Mouse (Mus musculus) natural killer cell, adult 2 months (primary cell): ENCODE measurements around the gene Rgs14.

Experiments used
- DNase-seq, 2 experiments: peaks; one replicate each; pipeline ENCODE4 v3.0.0; 2022; ENCODE audit warnings: low spot score in 2 of 2

The Rgs14 gene

GRCm38 (mm10) chr13:55369531-55370114 is at the start of gene Rgs14:
Rgs14 (plus strand) TSS chr13:55369732.
- peak; percentile 63 to 70 for DNase-seq

GRCm38 (mm10) chr13:55319931-55320533 is 49.5 kb upstream of the Rgs14 start, which contains the start of gene Prelid1:
Prelid1 (plus strand) TSS chr13:55320500.
- no peak for DNase-seq

GRCm38 (mm10) chr13:55321434-55322129 is 48.0 kb upstream of the Rgs14 start, which contains the start of gene Rab24:
Rab24 (minus strand) TSS chr13:55321946.
- DNase-seq = peak; percentile 76 to 84

- no peak for DNase-seq
Measured at GRCm38 (mm10) chr13:55322130-55322825, 47.3 kb upstream of the Rgs14 start.

GRCm38 (mm10) chr13:55325596-55325995 is 43.9 kb upstream of the Rgs14 start:
- DNase-seq = no peak

GRCm38 (mm10) chr13:55327169-55327568 is 42.4 kb upstream of the Rgs14 start:
- no peak for DNase-seq

- DNase-seq = peak; percentile 87 to 91
Measured at GRCm38 (mm10) chr13:55327633-55328032, 41.9 kb upstream of the Rgs14 start.

- no peak for DNase-seq
Measured at GRCm38 (mm10) chr13:55328171-55328570, 41.4 kb upstream of the Rgs14 start.

GRCm38 (mm10) chr13:55328641-55329040 is 40.9 kb upstream of the Rgs14 start:
- no peak for DNase-seq

- peak in 1 of 2 experiments; percentile 15 for DNase-seq
Measured at GRCm38 (mm10) chr13:55329109-55329682, 40.3 kb upstream of the Rgs14 start.

GRCm38 (mm10) chr13:55329683-55330566 is 39.6 kb upstream of the Rgs14 start, which contains the start of gene Mxd3:
Mxd3 (minus strand) TSS chr13:55329823.
- DNase-seq = peak; percentile 77 to 84

GRCm38 (mm10) chr13:55330567-55331400 is 38.7 kb upstream of the Rgs14 start:
- DNase-seq = no peak

- no peak for DNase-seq
Measured at GRCm38 (mm10) chr13:55332331-55332730, 37.2 kb upstream of the Rgs14 start.

- no peak for DNase-seq
Measured at GRCm38 (mm10) chr13:55335701-55336100, 33.8 kb upstream of the Rgs14 start.

GRCm38 (mm10) chr13:55337341-55337975 is 32.1 kb upstream of the Rgs14 start:
- no peak for DNase-seq

- no peak for DNase-seq
Measured at GRCm38 (mm10) chr13:55338131-55339054, 31.1 kb upstream of the Rgs14 start.

- DNase-seq = no peak
Measured at GRCm38 (mm10) chr13:55339259-55339658, 30.3 kb upstream of the Rgs14 start.

- no peak for DNase-seq
Measured at GRCm38 (mm10) chr13:55342469-55342868, 27.1 kb upstream of the Rgs14 start.
